Mouse (Mus musculus): ENCODE measurements around the gene Mef2d. TPM values are rescaled to one million over a fixed set of nuclear protein-coding genes. Genes with fewer than 3 reads are reported as not detected.

Mef2d gene
- 19.7 and 20.8 TPM in 2 replicates for polyA plus RNA-seq (2015; fragmentation: Nextera tagmentation; extraction: Ambion mirVana)

GRCm38 (mm10) chr3:88141787-88142523 lies at the start of gene Mef2d:
Gene Mef2d, plus strand, starts transcription at chr3:88142372.
- ATAC-seq, result peak; percentile 88
- no peaks in the 10 kb centered on the region for H3K9me3 ChIP-seq
- no peaks in the 10 kb centered on the region for H3K36me3 ChIP-seq
- peak within 1 kb of the TSS; percentile 96 for H3K9ac ChIP-seq
- H3K27ac ChIP-seq, result peak within 1 kb of the TSS; percentile 100
- no peaks in the 10 kb centered on the region for H3K27me3 ChIP-seq (replicated peaks)
- peak within 1 kb of the TSS; percentile 87 for H3K4me3 ChIP-seq (replicated peaks)
- peak within 1 kb of the TSS; percentile 93 for H3K4me2 ChIP-seq (replicated peaks)
- WGBS, result under 1% methylated on average over 45 of the region's 52 CpGs
- H3K4me1 ChIP-seq (replicated peaks), result peaks cover 67% of the 10 kb centered on the region

- Histone ChIP-seq H3K9ac (no peak overlapping the region), H3K36me3 (peaks cover 44% of the 10 kb centered on the region), H3K27ac (no peak overlapping the region), H3K4me2 (replicated peaks) (no peak overlapping the region), H3K27me3 (replicated peaks) (no peaks in the 10 kb centered on the region), H3K9me3 (no peaks in the 10 kb centered on the region), H3K4me3 (replicated peaks) (no peak overlapping the region), H3K4me1 (replicated peaks) (no peaks in the 10 kb centered on the region)
- 89% methylated on average over 5 of the region's 5 CpGs for WGBS
- no peak for ATAC-seq
These were observed 48.0 kb upstream of the Mef2d start for GRCm38 (mm10) chr3:88094126-88094525.

DNA sequence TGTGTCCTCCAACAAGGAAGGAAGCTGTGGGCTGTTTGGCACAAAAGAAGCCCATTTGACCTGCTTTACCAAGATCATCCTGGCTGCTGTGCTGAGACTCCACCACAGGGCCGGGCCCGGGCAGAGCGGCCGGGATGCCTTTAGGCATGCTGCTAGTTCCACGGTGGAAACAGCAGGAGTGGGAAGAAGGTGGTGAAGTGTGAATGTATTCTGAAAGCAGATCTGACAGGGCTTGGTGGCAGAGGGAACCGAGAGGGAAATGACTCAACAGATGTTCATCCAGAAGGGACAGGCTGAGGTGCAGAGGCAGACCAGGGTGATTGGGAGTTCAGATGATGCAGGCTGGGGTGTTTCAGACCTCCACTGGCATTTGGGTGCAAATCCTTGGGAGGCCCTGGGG lies 44.5 kb upstream of the Mef2d start:
- H3K4me1 ChIP-seq (replicated peaks), result no peaks in the 10 kb centered on the region
- no peak for ATAC-seq

GRCm38 (mm10) chr3:88100251-88100650 lies 41.9 kb upstream of the Mef2d start:
- H3K36me3 ChIP-seq, result peaks cover 44% of the 10 kb centered on the region

More for the DNA sequence above, 44.5 kb upstream of the Mef2d start:
- Histone ChIP-seq H3K4me3 (replicated peaks) (no peak overlapping the region), H3K27ac (no peak overlapping the region), H3K9ac (no peak overlapping the region), H3K4me2 (replicated peaks) (no peak overlapping the region), H3K36me3 (peaks cover 37% of the 10 kb centered on the region), H3K27me3 (replicated peaks) (no peaks in the 10 kb centered on the region), H3K9me3 (no peaks in the 10 kb centered on the region)
- WGBS, result 86% methylated on average over 6 of the region's 6 CpGs

GRCm38 (mm10) chr3:88101736-88102135 lies 40.4 kb upstream of the Mef2d start:
- Histone ChIP-seq H3K4me2 (replicated peaks) (no peak overlapping the region), H3K9me3 (no peaks in the 10 kb centered on the region), H3K27ac (no peak overlapping the region), H3K9ac (no peak overlapping the region), H3K4me1 (replicated peaks) (no peaks in the 10 kb centered on the region), H3K36me3 (peaks cover 46% of the 10 kb centered on the region), H3K4me3 (replicated peaks) (no peak overlapping the region), H3K27me3 (replicated peaks) (no peaks in the 10 kb centered on the region)
- no peak for ATAC-seq
- 88% methylated on average over 7 of the region's 7 CpGs for WGBS

More at GRCm38 (mm10) chr3:88100251-88100650, 41.9 kb upstream of the Mef2d start:
- Histone ChIP-seq H3K4me1 (replicated peaks) (no peaks in the 10 kb centered on the region), H3K27me3 (replicated peaks) (no peaks in the 10 kb centered on the region), H3K4me3 (replicated peaks) (no peak overlapping the region), H3K4me2 (replicated peaks) (no peak overlapping the region), H3K9ac (no peak overlapping the region), H3K9me3 (no peaks in the 10 kb centered on the region), H3K27ac (no peak overlapping the region)
- 78% methylated on average over 3 of the region's 3 CpGs for WGBS
- no peak for ATAC-seq

GRCm38 (mm10) chr3:88102196-88102595 lies 40.0 kb upstream of the Mef2d start:
- Histone ChIP-seq H3K27ac (no peak overlapping the region), H3K36me3 (peaks cover 46% of the 10 kb centered on the region), H3K9me3 (no peaks in the 10 kb centered on the region), H3K9ac (no peak overlapping the region), H3K4me2 (replicated peaks) (no peak overlapping the region), H3K4me1 (replicated peaks) (no peaks in the 10 kb centered on the region), H3K27me3 (replicated peaks) (no peaks in the 10 kb centered on the region), H3K4me3 (replicated peaks) (no peak overlapping the region)
- WGBS, result 90% methylated on average over 6 of the region's 6 CpGs
- no peak for ATAC-seq

DNA sequence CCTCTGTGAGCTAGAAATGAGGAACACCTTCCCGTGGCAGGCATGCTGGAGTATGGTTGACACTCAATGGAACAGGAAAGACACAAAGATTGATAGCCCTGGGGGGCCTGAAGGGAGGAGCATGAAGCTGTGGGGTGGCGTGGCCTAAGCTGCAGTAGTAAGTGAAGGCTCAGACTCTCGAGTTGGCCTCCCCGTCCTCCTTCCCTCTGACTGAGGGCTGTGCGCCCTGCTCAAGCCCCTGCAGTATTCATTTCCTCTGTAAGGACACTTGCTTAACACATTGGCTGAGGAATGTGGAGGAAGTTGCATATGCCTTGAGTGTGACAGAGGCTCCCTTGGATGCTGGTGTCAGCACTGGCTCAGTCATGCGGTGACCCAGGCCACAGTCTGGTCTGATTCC lies 39.6 kb upstream of the Mef2d start:
- no peak overlapping the region for H3K4me3 ChIP-seq (replicated peaks)
- no peak overlapping the region for H3K27ac ChIP-seq
- no peaks in the 10 kb centered on the region for H3K27me3 ChIP-seq (replicated peaks)
- no peaks in the 10 kb centered on the region for H3K4me1 ChIP-seq (replicated peaks)
- ATAC-seq, result no peak
- 81% methylated on average over 6 of the region's 6 CpGs for WGBS
- no peaks in the 10 kb centered on the region for H3K9me3 ChIP-seq
- H3K4me2 ChIP-seq (replicated peaks), result no peak overlapping the region
- peaks cover 50% of the 10 kb centered on the region for H3K36me3 ChIP-seq
- H3K9ac ChIP-seq, result no peak overlapping the region

- H3K4me3 ChIP-seq (replicated peaks), result no peak overlapping the region
- WGBS, result 87% methylated on average over 4 of the region's 4 CpGs
- H3K4me1 ChIP-seq (replicated peaks), result no peaks in the 10 kb centered on the region
- ATAC-seq, result no peak
- no peak overlapping the region for H3K9ac ChIP-seq
- H3K4me2 ChIP-seq (replicated peaks), result no peak overlapping the region
- no peaks in the 10 kb centered on the region for H3K9me3 ChIP-seq
- H3K36me3 ChIP-seq, result peaks cover 55% of the 10 kb centered on the region
- no peak overlapping the region for H3K27ac ChIP-seq
- no peaks in the 10 kb centered on the region for H3K27me3 ChIP-seq (replicated peaks)
These were observed 36.0 kb upstream of the Mef2d start for GRCm38 (mm10) chr3:88106126-88106525.

- H3K27ac ChIP-seq, result no peak overlapping the region
- no peaks in the 10 kb centered on the region for H3K4me1 ChIP-seq (replicated peaks)
- H3K4me3 ChIP-seq (replicated peaks), result no peak overlapping the region
- H3K27me3 ChIP-seq (replicated peaks), result no peaks in the 10 kb centered on the region
- 0 out of 2 replicates have a peak, but pooled peaks have one; percentile 12 for ATAC-seq
- no peak overlapping the region for H3K4me2 ChIP-seq (replicated peaks)
- H3K9ac ChIP-seq, result no peak overlapping the region
- 95% methylated on average over 6 of the region's 6 CpGs for WGBS
- peaks cover 53% of the 10 kb centered on the region for H3K36me3 ChIP-seq
- no peaks in the 10 kb centered on the region for H3K9me3 ChIP-seq
These were observed 33.0 kb upstream of the Mef2d start for GRCm38 (mm10) chr3:88109126-88109525.

GRCm38 (mm10) chr3:88114396-88114795 lies 27.8 kb upstream of the Mef2d start:
- no peaks in the 10 kb centered on the region for H3K27me3 ChIP-seq (replicated peaks)
- 93% methylated on average over 12 of the region's 12 CpGs for WGBS
- H3K4me3 ChIP-seq (replicated peaks), result no peak overlapping the region
- no peak overlapping the region for H3K4me2 ChIP-seq (replicated peaks)
- ATAC-seq, result no peak
- H3K4me1 ChIP-seq (replicated peaks), result no peaks in the 10 kb centered on the region
- H3K36me3 ChIP-seq, result peaks cover 44% of the 10 kb centered on the region
- no peaks in the 10 kb centered on the region for H3K9me3 ChIP-seq
- H3K27ac ChIP-seq, result no peak overlapping the region
- no peak overlapping the region for H3K9ac ChIP-seq

DNA sequence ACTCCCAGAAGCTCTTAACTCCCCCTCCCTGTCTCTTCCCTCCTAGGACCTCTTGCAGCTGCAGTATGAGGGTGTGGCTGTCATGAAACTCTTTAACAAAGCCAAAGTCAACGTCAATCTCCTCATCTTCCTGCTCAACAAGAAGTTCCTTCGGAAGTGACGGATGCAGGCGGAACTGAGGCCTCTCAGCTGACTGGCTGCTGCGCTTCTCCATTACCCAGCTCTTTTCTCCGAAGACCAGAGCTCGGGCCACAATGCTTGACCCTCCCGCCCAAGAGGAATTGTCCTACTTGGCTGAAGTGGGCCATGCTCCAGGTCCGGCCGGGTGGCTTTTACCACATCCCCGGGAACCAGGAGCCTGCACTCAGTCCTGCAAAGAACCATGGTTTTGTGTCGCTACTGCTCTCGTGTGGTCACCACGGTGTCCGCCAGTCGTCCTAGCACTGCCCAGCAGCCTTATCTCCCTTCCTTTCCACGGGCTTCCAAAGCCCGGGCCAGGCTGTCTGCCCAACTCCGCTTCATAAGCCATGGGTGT lies 22.0 kb upstream of the Mef2d start:
- WGBS, result 86% methylated on average over 19 of the region's 19 CpGs
- H3K4me1 ChIP-seq (replicated peaks), result no peaks in the 10 kb centered on the region
- H3K27ac ChIP-seq, result no peak overlapping the region
- no peak overlapping the region for H3K4me3 ChIP-seq (replicated peaks)
- no peaks in the 10 kb centered on the region for H3K9me3 ChIP-seq
- H3K27me3 ChIP-seq (replicated peaks), result no peaks in the 10 kb centered on the region
- ATAC-seq, result no peak
- peaks cover 20% of the 10 kb centered on the region for H3K36me3 ChIP-seq
- H3K4me2 ChIP-seq (replicated peaks), result no peak overlapping the region
- H3K9ac ChIP-seq, result no peak overlapping the region

DNA sequence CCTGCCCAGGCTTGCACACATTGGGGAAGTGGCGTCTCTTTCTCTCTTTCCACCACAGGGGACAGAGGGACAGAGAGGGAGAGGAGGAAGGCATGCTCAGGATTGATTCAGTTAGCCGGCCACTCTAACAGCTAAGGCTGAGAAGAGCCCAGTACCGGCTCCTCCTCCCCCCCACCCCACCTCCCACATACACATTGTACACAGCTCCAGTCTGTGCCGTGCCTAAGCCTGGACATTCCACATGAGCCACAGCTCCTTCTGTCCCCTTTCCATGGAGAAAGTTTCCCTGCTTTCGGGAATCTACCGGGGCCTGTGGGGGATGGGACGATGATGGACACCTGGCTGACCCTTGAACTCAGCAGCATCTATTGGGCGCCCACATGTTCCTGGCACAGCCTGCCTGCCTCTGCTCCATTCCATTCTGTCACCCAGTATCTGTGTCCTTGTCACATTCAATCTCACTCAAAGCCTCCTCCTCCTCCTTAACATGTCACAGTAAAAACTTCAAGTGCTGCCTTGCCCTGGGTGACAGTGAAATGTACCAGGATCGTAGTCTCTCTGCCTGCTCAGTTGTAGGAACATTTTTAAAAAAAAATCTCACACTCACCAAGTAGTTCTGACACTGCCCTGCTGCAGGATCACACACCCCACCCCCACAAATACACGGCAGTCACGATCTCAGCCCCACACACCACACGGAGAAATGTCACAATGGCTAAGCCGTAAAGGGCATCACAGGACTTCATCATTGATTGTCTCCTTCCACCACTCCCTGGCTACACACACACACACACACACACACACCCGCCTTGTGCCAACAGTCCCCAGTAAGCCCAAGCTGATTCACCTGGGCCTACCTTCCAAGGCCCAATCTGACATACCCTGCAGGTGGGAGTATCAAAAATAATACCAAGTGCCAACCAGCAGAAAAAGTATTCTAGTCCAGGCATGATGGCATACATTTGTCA lies 20.7 kb upstream of the Mef2d start:
- Histone ChIP-seq H3K4me3 (replicated peaks) (no peak overlapping the region), H3K36me3 (peaks cover 14% of the 10 kb centered on the region), H3K27ac (no peak overlapping the region), H3K4me1 (replicated peaks) (no peaks in the 10 kb centered on the region), H3K27me3 (replicated peaks) (no peaks in the 10 kb centered on the region), H3K4me2 (replicated peaks) (no peak overlapping the region), H3K9ac (no peak overlapping the region), H3K9me3 (no peaks in the 10 kb centered on the region)
- ATAC-seq, result no peak
- WGBS, result 79% methylated on average over 14 of the region's 14 CpGs
